Mouse (Mus musculus) lung, postnatal 0 days (tissue): ENCODE results near the gene Cpa5.

ENCODE experiments used
- CTCF ChIP-seq: IDR thresholded peaks from 2 replicates; pipeline ENCODE4 v1.5.1; 2016; ENCODE audit warnings: antibody characterized with exemption, mild to moderate bottlenecking
- EP300 ChIP-seq: IDR thresholded peaks from 2 replicates; pipeline ENCODE4 v1.6.1; 2016; ENCODE audit warnings: antibody characterized with exemption, mild to moderate bottlenecking, control low read depth

- TF ChIP-seq CTCF (no peak), EP300 (no peak)
Observed at GRCm38 (mm10) chr6:30604342-30604867, 6.4 kb upstream of the Cpa5 start.
